Mouse (Mus musculus) heart, adult 18-20 months (tissue): ENCODE data around the gene Vps8. TPM values are rescaled to one million over a fixed set of nuclear protein-coding genes. Genes with fewer than 3 reads are reported as not detected.

Experiments used
- DNase-seq, 2 experiments: peaks; one replicate each; pipeline ENCODE4 v3.0.0; 2021 to 2022; ENCODE audit warnings: mixed read lengths in 1 of 2
- long read RNA-seq, 2 experiments: library from polyadenylated mRNA; stranded (forward); transcript quantifications; one replicate each; pipeline ENCODE4 v2.0.0; 2021
- total RNA-seq, 2 experiments: library from RNA; stranded (reverse); gene quantifications; 2 replicates each; pipeline ENCODE4 v1.2.3; 2021

Gene Vps8
- total RNA-seq, result 10 to 100 TPM; 21.3 to 23.6 TPM
- long read RNA-seq, experiment 1, full-length matches to known transcripts, result 6 of 17 reads
- long read RNA-seq, experiment 1, partial matches to known transcripts, result 5 of 17 reads
- long read RNA-seq, experiment 1, other reads (novel, unspliced or antisense), result 6 of 17 reads
- long read RNA-seq, experiment 2, full-length matches to known transcripts, result 3 of 9 reads
- long read RNA-seq, experiment 2, partial matches to known transcripts, result 1 of 9 reads
- long read RNA-seq, experiment 2, other reads (novel, unspliced or antisense), result 5 of 9 reads

- DNase-seq, result peak; percentile 92 to 95
Observed at GRCm38 (mm10) chr16:21422645-21423545, at the start of gene Vps8. Gene Vps8, plus strand, starts transcription at chr16:21423118.

GRCm38 (mm10) chr16:21373316-21373960, 49.5 kb upstream of the Vps8 start:
- no peak for DNase-seq

- no peak for DNase-seq
Observed at GRCm38 (mm10) chr16:21374067-21374466, 48.9 kb upstream of the Vps8 start.

- no peak for DNase-seq
Observed at GRCm38 (mm10) chr16:21375147-21375546, 47.8 kb upstream of the Vps8 start.

- DNase-seq, result no peak
Observed at GRCm38 (mm10) chr16:21376316-21376715, 46.6 kb upstream of the Vps8 start.

GRCm38 (mm10) chr16:21376949-21377604, 45.8 kb upstream of the Vps8 start:
- DNase-seq, result peak in 1 of 2 experiments; percentile 25

- no peak for DNase-seq
Observed at GRCm38 (mm10) chr16:21377605-21377968, 45.3 kb upstream of the Vps8 start.

GRCm38 (mm10) chr16:21381469-21381868, 41.4 kb upstream of the Vps8 start:
- DNase-seq, result no peak

- peak in 1 of 2 experiments; percentile 33 for DNase-seq
Observed at GRCm38 (mm10) chr16:21382152-21382911, 40.6 kb upstream of the Vps8 start.

- DNase-seq, result peak in 1 of 2 experiments; percentile 31
Observed at GRCm38 (mm10) chr16:21385926-21386881, 36.7 kb upstream of the Vps8 start.

GRCm38 (mm10) chr16:21389316-21389715, 33.6 kb upstream of the Vps8 start:
- DNase-seq, result peak; percentile 54

- DNase-seq, result no peak
Observed at GRCm38 (mm10) chr16:21390744-21391143, 32.2 kb upstream of the Vps8 start.

- DNase-seq, result no peak
Observed at GRCm38 (mm10) chr16:21392099-21392498, 30.8 kb upstream of the Vps8 start.

- peak; percentile 76 to 91 for DNase-seq
Observed at GRCm38 (mm10) chr16:21392517-21393112, 30.3 kb upstream of the Vps8 start.

GRCm38 (mm10) chr16:21395546-21395945, 27.4 kb upstream of the Vps8 start:
- DNase-seq, result no peak

- no peak for DNase-seq
Observed at GRCm38 (mm10) chr16:21397681-21398080, 25.2 kb upstream of the Vps8 start.

GRCm38 (mm10) chr16:21398345-21399051, 24.4 kb upstream of the Vps8 start:
- no peak for DNase-seq

GRCm38 (mm10) chr16:21399942-21400341, 23.0 kb upstream of the Vps8 start:
- DNase-seq, result no peak

GRCm38 (mm10) chr16:21402068-21402467, 20.9 kb upstream of the Vps8 start:
- DNase-seq, result peak; percentile 27 to 39
